Mouse (Mus musculus) lung, adult 2 months (tissue): ENCODE measurements around the gene Caskin2.

Experiments used
- CTCF ChIP-seq: fragments of 200-500 bp; IDR thresholded peaks from 2 replicates; pipeline ENCODE4 v1.5.1; 2011; ENCODE audit warnings: mild to moderate bottlenecking, low read length, control low read depth; ENCODE audit not compliant: insufficient read depth
- POLR2A ChIP-seq: fragments of 200-500 bp; IDR thresholded peaks from 2 replicates; pipeline ENCODE4 v1.6.1; 2011; ENCODE audit warnings: low read depth, mild to moderate bottlenecking, control low read depth, low read length, borderline replicate concordance; ENCODE audit errors: extremely low read depth

- TF ChIP-seq CTCF (no peak), POLR2A (no peak)
Measured at GRCm38 (mm10) chr11:115753485-115753884, 60.0 kb downstream of the Caskin2 start.
